Mouse (Mus musculus) embryonic facial prominence, embryonic 15.5 days (tissue): ENCODE measurements around the gene Ttc23l. TPM values are rescaled to one million over a fixed set of nuclear protein-coding genes. Genes with fewer than 3 reads are reported as not detected.

Experiments used
- ATAC-seq: fragments of 200-750 bp; cut with Nextera tagmentation; 2 replicates; pipeline ENCODE4 v1.8.0; 2017; ENCODE audit warnings: low read depth, moderate TSS enrichment; ENCODE audit not compliant: insufficient number of reproducible peaks, low FRiP score, low TSS enrichment
- H3K27ac ChIP-seq: fragments of 300-500 bp; sonication (generic); replicated peaks from 2 replicates; pipeline ENCODE4 v1.5.1; 2015; ENCODE audit warnings: mild to moderate bottlenecking, inconsistent platforms
- H3K27me3 ChIP-seq: fragments of 300-500 bp; sonication (generic); 2 replicates; pipeline ENCODE4 v1.6.1; 2015; ENCODE audit warnings: inconsistent platforms
- H3K36me3 ChIP-seq: fragments of 300-500 bp; sonication (generic); 2 replicates; pipeline ENCODE4 v1.6.1; 2015; ENCODE audit warnings: mild to moderate bottlenecking, inconsistent platforms
- H3K4me1 ChIP-seq: fragments of 300-500 bp; sonication (generic); 2 replicates; pipeline ENCODE4 v1.6.1; 2015; ENCODE audit warnings: inconsistent platforms
- H3K4me2 ChIP-seq: fragments of 300-500 bp; sonication (generic); replicated peaks from 2 replicates; pipeline ENCODE4 v1.6.1; 2015; ENCODE audit warnings: mild to moderate bottlenecking, inconsistent platforms
- H3K4me3 ChIP-seq: fragments of 300-500 bp; sonication (generic); replicated peaks from 2 replicates; pipeline ENCODE4 v1.5.1; 2015; ENCODE audit warnings: mild to moderate bottlenecking, inconsistent platforms
- H3K9ac ChIP-seq: fragments of 300-500 bp; sonication (generic); 2 replicates; pipeline ENCODE4 v1.6.1; 2015; ENCODE audit warnings: inconsistent platforms
- H3K9me3 ChIP-seq: fragments of 300-500 bp; sonication (generic); replicated peaks from 2 replicates; pipeline ENCODE4 v1.6.1; 2016; ENCODE audit warnings: inconsistent platforms
- WGBS: fragments of 180-500 bp; shearing (Covaris S2); methylation state at CpG from one replicate; pipeline ENCODE4 v1.1.7; 2015; 5-methylcytosine and 5-hydroxymethylcytosine counted together
- polyA plus RNA-seq: library from polyadenylated mRNA; unstranded; fragments of >200 nt; fragmentation: Nextera tagmentation; extraction: Ambion mirVana; gene quantifications from 2 replicates; pipeline ENCODE4 v1.2.1, GENCODE M21; 2015

Gene Ttc23l
- polyA plus RNA-seq, 1 experiment from 2014 or later = not detected

- peak; percentile 94 for ATAC-seq
- 0% methylated on average over 80 of the region's 87 CpGs for WGBS
- peak within 1 kb of the TSS; percentile 85 for H3K4me3 ChIP-seq
- H3K27me3 ChIP-seq = no peaks in the 10 kb centered on the region
- H3K9ac ChIP-seq = peak within 1 kb of the TSS; percentile 71
- H3K4me2 ChIP-seq = peak within 1 kb of the TSS; percentile 80
- H3K4me1 ChIP-seq = peaks cover 11% of the 10 kb centered on the region; the same call in 1 of the 2 replicates
- H3K27ac ChIP-seq = peak within 1 kb of the TSS; percentile 81
- H3K9me3 ChIP-seq = no peaks in the 10 kb centered on the region
- H3K36me3 ChIP-seq = peaks cover 8% of the 10 kb centered on the region
Observed at GRCm38 (mm10) chr15:10470151-10470831, 88.2 kb downstream of the Ttc23l start, which contains the start of gene Dnajc21. Dnajc21 (minus strand) TSS chr15:10470516.

- peak overlapping the region; percentile 85 for H3K4me3 ChIP-seq
- peak; percentile 1; the same call in 1 of the 2 replicates for ATAC-seq
- no peaks in the 10 kb centered on the region for H3K27me3 ChIP-seq
- under 1% methylated on average over 39 of the region's 40 CpGs for WGBS
- no peaks in the 10 kb centered on the region for H3K9me3 ChIP-seq
- peak overlapping the region; percentile 80 for H3K4me2 ChIP-seq
- H3K36me3 ChIP-seq = peaks cover 4% of the 10 kb centered on the region; the same call in 1 of the 2 replicates
- H3K4me1 ChIP-seq = peaks cover 11% of the 10 kb centered on the region; the same call in 1 of the 2 replicates
- H3K9ac ChIP-seq = peak overlapping the region; percentile 71
- peak overlapping the region; percentile 81 for H3K27ac ChIP-seq
Observed at GRCm38 (mm10) chr15:10469641-10470150, 88.8 kb downstream of the Ttc23l start.

DNA sequence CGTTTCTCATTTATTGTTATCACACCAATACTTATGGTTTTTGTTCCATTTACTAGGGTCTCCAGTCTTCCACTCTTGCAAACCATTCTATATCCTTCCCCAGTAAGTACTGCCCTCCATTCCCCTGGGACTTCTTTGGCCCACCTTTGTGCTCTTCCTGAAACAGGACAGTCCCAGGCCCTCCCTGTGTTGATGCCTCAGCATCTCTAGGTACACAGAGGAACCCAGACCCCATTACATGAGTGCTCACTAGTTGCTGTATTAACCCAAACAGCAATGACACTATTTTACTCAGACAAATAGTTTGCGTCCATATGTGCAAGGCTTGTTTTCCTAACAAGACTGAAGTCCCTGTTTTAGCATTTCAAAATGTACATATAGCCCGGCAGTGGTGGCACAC is 89.7 kb downstream of the Ttc23l start:
- Histone ChIP-seq H3K9me3 (no peaks in the 10 kb centered on the region), H3K27ac (no peak overlapping the region), H3K4me2 (peak overlapping the region; percentile 80; the same call in 1 of the 2 replicates), H3K9ac (no peak overlapping the region), H3K4me3 (no peak overlapping the region; the same call in 1 of the 2 replicates), H3K36me3 (no peaks in the 10 kb centered on the region), H3K27me3 (no peaks in the 10 kb centered on the region), H3K4me1 (peaks cover 11% of the 10 kb centered on the region; the same call in 1 of the 2 replicates)
- ATAC-seq = no peak
- WGBS = 74% methylated on average over 3 of the region's 3 CpGs

- Histone ChIP-seq H3K4me2 (no peak overlapping the region), H3K4me3 (no peak overlapping the region), H3K4me1 (peaks cover 11% of the 10 kb centered on the region; the same call in 1 of the 2 replicates), H3K9ac (no peak overlapping the region), H3K9me3 (no peaks in the 10 kb centered on the region), H3K27ac (no peak overlapping the region), H3K27me3 (no peaks in the 10 kb centered on the region), H3K36me3 (peaks cover 23% of the 10 kb centered on the region)
- no peak for ATAC-seq
- 89% methylated on average over 3 of the region's 3 CpGs for WGBS
Observed at GRCm38 (mm10) chr15:10464678-10465077, 93.8 kb downstream of the Ttc23l start.

- H3K36me3 ChIP-seq = peaks cover 31% of the 10 kb centered on the region
- 0 out of 2 replicates have a peak, but pooled peaks cover under 1% of the 10 kb centered on the region for H3K4me1 ChIP-seq
- no peak overlapping the region for H3K4me2 ChIP-seq
- 60% methylated on average over 5 of the region's 5 CpGs for WGBS
- H3K27ac ChIP-seq = no peak overlapping the region
- no peaks in the 10 kb centered on the region for H3K27me3 ChIP-seq
- no peak; the same call in 1 of the 2 replicates for ATAC-seq
- no peak overlapping the region for H3K9ac ChIP-seq
- no peaks in the 10 kb centered on the region for H3K9me3 ChIP-seq
- H3K4me3 ChIP-seq = no peak overlapping the region
Observed at GRCm38 (mm10) chr15:10463555-10463954, 94.9 kb downstream of the Ttc23l start.

DNA sequence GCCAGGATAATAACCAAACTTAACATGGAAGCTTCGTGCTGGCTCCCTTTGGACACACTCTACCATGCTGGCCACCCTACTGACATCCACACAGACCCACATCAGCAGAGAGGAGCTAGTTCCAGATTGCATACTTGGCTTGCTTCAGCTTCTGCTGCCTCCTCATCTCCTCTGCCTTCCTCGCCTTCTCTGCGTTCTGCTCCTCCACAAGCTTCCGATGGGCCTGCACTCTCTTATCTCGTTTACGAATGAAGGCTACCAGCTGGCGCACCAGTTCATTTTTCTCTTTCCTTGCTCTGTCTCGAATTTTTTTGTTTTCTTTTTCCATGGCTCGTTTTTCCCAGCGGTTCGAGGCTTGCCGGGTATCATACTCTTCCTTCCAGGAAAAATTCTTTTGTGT is 97.5 kb downstream of the Ttc23l start:
- no peak overlapping the region for H3K4me3 ChIP-seq
- no peak for ATAC-seq
- H3K4me2 ChIP-seq = no peak overlapping the region
- H3K9me3 ChIP-seq = no peaks in the 10 kb centered on the region
- no peak overlapping the region for H3K9ac ChIP-seq
- 86% methylated on average over 12 of the region's 12 CpGs for WGBS
- peaks cover 44% of the 10 kb centered on the region for H3K36me3 ChIP-seq
- H3K4me1 ChIP-seq = no peaks in the 10 kb centered on the region
- H3K27me3 ChIP-seq = no peaks in the 10 kb centered on the region
- no peak overlapping the region for H3K27ac ChIP-seq

Other genes starting within 250 kb of the Ttc23l start
- gene Gm21973, start 233.3 kb downstream of the Ttc23l start, polyA plus RNA-seq = not detected in 2 replicates
- not detected in 2 replicates for gene Agxt2, start 200.1 kb downstream of the Ttc23l start, polyA plus RNA-seq
- 12.4 and 14.4 TPM in 2 replicates for gene Dnajc21, start 88.2 kb downstream of the Ttc23l start, polyA plus RNA-seq
- 86.0 and 86.5 TPM in 2 replicates for gene Brix1, start 72.7 kb downstream of the Ttc23l start, polyA plus RNA-seq
- gene Rad1, start 72.7 kb downstream of the Ttc23l start, polyA plus RNA-seq = 28.0 and 32.9 TPM in 2 replicates
- 54.7 and 59.5 TPM in 2 replicates for gene Rai14, start 156.0 kb upstream of the Ttc23l start, polyA plus RNA-seq